Mouse (Mus musculus) megakaryocyte, embryonic 14.5 days (primary cell): ENCODE measurements around the gene Gpr146.

Experiments used
- FLI1 ChIP-seq: IDR thresholded peaks from 2 replicates; pipeline ENCODE4 v1.6.1; 2012; ENCODE audit warnings: low read length, inconsistent platforms, mixed read lengths
- GATA1 ChIP-seq: IDR thresholded peaks from 3 replicates; pipeline ENCODE4 v1.6.1; 2012; ENCODE audit warnings: mixed read lengths, low read length, inconsistent platforms, borderline replicate concordance

DNA sequence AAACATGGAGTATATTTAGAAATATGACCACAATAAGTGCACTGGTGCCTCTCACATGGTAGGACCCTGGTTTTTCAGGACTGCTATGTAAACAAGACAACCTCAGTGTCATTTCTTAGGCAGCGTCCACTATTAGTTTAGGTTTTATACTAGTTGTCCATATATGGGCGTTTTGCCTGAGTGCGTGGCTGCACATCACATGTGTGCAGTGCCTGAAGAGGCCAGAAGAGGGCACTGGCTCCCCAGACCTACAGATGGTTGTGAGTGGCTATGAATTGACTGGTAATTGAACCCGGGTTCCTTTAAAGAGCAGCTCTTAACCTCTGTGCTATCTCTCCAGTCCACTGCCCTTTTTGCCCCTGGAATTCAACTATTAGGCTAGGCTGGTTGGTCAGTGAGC lies 39.4 kb downstream of the Gpr146 start:
- TF ChIP-seq FLI1 (no peak), GATA1 (no peak)
